Mouse (Mus musculus) kidney, embryonic 15.5 days (tissue): ENCODE results near the gene Trim68. TPM values are rescaled to one million over a fixed set of nuclear protein-coding genes. Genes with fewer than 3 reads are reported as not detected.
"Not testable (repeated sequence)": the region's sequence is repeated elsewhere in the genome, so short reads cannot be mapped to it uniquely, and the experiment has no call there.

Source experiments
- ATAC-seq: fragments of 200-750 bp; cut with Nextera tagmentation; replicated peaks from 2 replicates; pipeline ENCODE4 v1.8.0; 2017; ENCODE audit warnings: moderate TSS enrichment; ENCODE audit not compliant: low FRiP score
- H3K27ac ChIP-seq: fragments of 300-500 bp; sonication (generic); 2 replicates; pipeline ENCODE4 v1.5.1; 2015; ENCODE audit warnings: mild to moderate bottlenecking, inconsistent platforms
- H3K27me3 ChIP-seq: fragments of 300-500 bp; sonication (generic); 2 replicates; pipeline ENCODE4 v1.6.1; 2015; ENCODE audit warnings: inconsistent platforms
- H3K36me3 ChIP-seq: fragments of 300-500 bp; sonication (generic); 2 replicates; pipeline ENCODE4 v1.6.1; 2015; ENCODE audit warnings: inconsistent platforms
- H3K4me1 ChIP-seq: fragments of 300-500 bp; sonication (generic); 2 replicates; pipeline ENCODE4 v1.6.1; 2015; ENCODE audit warnings: inconsistent platforms
- H3K4me2 ChIP-seq: fragments of 300-500 bp; sonication (generic); 2 replicates; pipeline ENCODE4 v1.6.1; 2015; ENCODE audit warnings: moderate library complexity, mild to moderate bottlenecking, inconsistent platforms
- H3K4me3 ChIP-seq: fragments of 300-500 bp; sonication (generic); replicated peaks from 2 replicates; pipeline ENCODE4 v1.5.1; 2015; ENCODE audit warnings: mild to moderate bottlenecking, inconsistent platforms
- H3K9ac ChIP-seq: fragments of 300-500 bp; sonication (generic); 2 replicates; pipeline ENCODE4 v1.6.1; 2015; ENCODE audit warnings: mild to moderate bottlenecking, inconsistent platforms
- H3K9me3 ChIP-seq: fragments of 300-500 bp; sonication (generic); replicated peaks from 2 replicates; pipeline ENCODE4 v1.6.1; 2016; ENCODE audit warnings: inconsistent platforms
- WGBS: fragments of 180-500 bp; shearing (Covaris S2); methylation state at CpG from one replicate; pipeline ENCODE4 v1.1.7; 2015; ENCODE audit warnings: mixed read lengths; 5-methylcytosine and 5-hydroxymethylcytosine counted together
- polyA plus RNA-seq: library from polyadenylated mRNA; unstranded; fragments of >200 nt; fragmentation: Nextera tagmentation; extraction: Ambion mirVana; gene quantifications from 2 replicates; pipeline ENCODE4 v1.2.1, GENCODE M21; 2015

The Trim68 gene
- polyA plus RNA-seq, 1 experiment from 2014 or later = 15.5 TPM

GRCm38 (mm10) chr7:102644945-102645344 is 42.2 kb downstream of the Trim68 start:
- ATAC-seq, H3K36me3 ChIP-seq: not testable (repeated sequence)
- 86% methylated on average over 4 of the region's 4 CpGs for WGBS

GRCm38 (mm10) chr7:102638132-102638531 is 49.0 kb downstream of the Trim68 start, which contains the start of gene Olfr554:
Gene Olfr554 (plus strand): TSS chr7:102638432.
- Histone ChIP-seq H3K27me3 (0 out of 2 replicates have a peak, but pooled peaks cover 2% of the 10 kb centered on the region), H3K4me1 (no peaks in the 10 kb centered on the region), H3K9me3 (no peaks in the 10 kb centered on the region), H3K4me3 (no peak within 1 kb of the TSS), H3K36me3 (no peaks in the 10 kb centered on the region), H3K27ac (no peak within 1 kb of the TSS), H3K9ac (no peak within 1 kb of the TSS), H3K4me2 (no peak within 1 kb of the TSS)
- ATAC-seq = no peak
- 71% methylated on average over 1 of the region's 1 CpGs for WGBS

More at GRCm38 (mm10) chr7:102644945-102645344, 42.2 kb downstream of the Trim68 start:
- H3K4me2 ChIP-seq, H3K4me3 ChIP-seq, H3K9me3 ChIP-seq, H3K27me3 ChIP-seq, H3K9ac ChIP-seq, H3K4me1 ChIP-seq, H3K27ac ChIP-seq: not testable (repeated sequence)

- no peak overlapping the region for H3K4me2 ChIP-seq
- H3K27ac ChIP-seq = no peak overlapping the region
- H3K9me3 ChIP-seq = no peaks in the 10 kb centered on the region
- 0 out of 2 replicates have a peak, but pooled peaks cover 2% of the 10 kb centered on the region for H3K27me3 ChIP-seq
- H3K4me3 ChIP-seq = no peak overlapping the region
- H3K9ac ChIP-seq = no peak overlapping the region
- no peak for ATAC-seq
- no peaks in the 10 kb centered on the region for H3K4me1 ChIP-seq
- 33% methylated on average over 3 of the region's 3 CpGs for WGBS
- no peaks in the 10 kb centered on the region for H3K36me3 ChIP-seq
Measured at GRCm38 (mm10) chr7:102636665-102637064, 50.5 kb downstream of the Trim68 start.

Other genes starting within 250 kb of the Trim68 start
- gene Rrm1, start 245.6 kb downstream of the Trim68 start, polyA plus RNA-seq = 155 and 159 TPM in 2 replicates
- 0.38 and 0.48 TPM in 2 replicates for gene Olfr543, start 205.6 kb downstream of the Trim68 start, polyA plus RNA-seq
- gene Olfr544, start 199.0 kb downstream of the Trim68 start, polyA plus RNA-seq = 0.09 TPM in 1 of 2 replicates, not detected in the other
- 0.09 and 0.16 TPM in 2 replicates for gene Olfr545, start 187.8 kb downstream of the Trim68 start, polyA plus RNA-seq
- gene Olfr547, start 152.6 kb downstream of the Trim68 start, polyA plus RNA-seq = not detected in 2 replicates
- not detected in 2 replicates for gene Olfr548-ps1, start 146.4 kb downstream of the Trim68 start, polyA plus RNA-seq
- not detected in 2 replicates for gene Olfr549, start 137.5 kb downstream of the Trim68 start, polyA plus RNA-seq
- gene Trim21, start 121.8 kb downstream of the Trim68 start, polyA plus RNA-seq = 0.17 and 0.44 TPM in 2 replicates
- not detected in 2 replicates for gene Olfr550, start 115.9 kb downstream of the Trim68 start, polyA plus RNA-seq
- not detected in 2 replicates for gene Olfr551, start 95.4 kb downstream of the Trim68 start, polyA plus RNA-seq
- gene Olfr552, start 89.6 kb downstream of the Trim68 start, polyA plus RNA-seq = not detected in 2 replicates
- gene Olfr553, start 69.1 kb downstream of the Trim68 start, polyA plus RNA-seq = not detected in 2 replicates
- gene Olfr554, start 48.9 kb downstream of the Trim68 start, polyA plus RNA-seq = not detected in 2 replicates
- gene Olfr555, start 28.5 kb downstream of the Trim68 start, polyA plus RNA-seq = not detected in 2 replicates
- not detected in 2 replicates for gene Olfr556, start 22.4 kb downstream of the Trim68 start, polyA plus RNA-seq
- not detected in 2 replicates for gene Olfr557, start 8.6 kb upstream of the Trim68 start, polyA plus RNA-seq
- gene Olfr558, start 14.9 kb upstream of the Trim68 start, polyA plus RNA-seq = 0.78 and 0.81 TPM in 2 replicates
- gene Olfr33, start 31.7 kb upstream of the Trim68 start, polyA plus RNA-seq = not detected in 2 replicates
- not detected in 2 replicates for gene Olfr559, start 40.2 kb upstream of the Trim68 start, polyA plus RNA-seq
- not detected in 2 replicates for gene Olfr560, start 72.0 kb upstream of the Trim68 start, polyA plus RNA-seq
- gene Olfr78, start 72.1 kb upstream of the Trim68 start, polyA plus RNA-seq = 0.27 and 0.48 TPM in 2 replicates
- not detected in 2 replicates for gene Olfr561, start 83.9 kb upstream of the Trim68 start, polyA plus RNA-seq
- gene Olfr564, start 116.2 kb upstream of the Trim68 start, polyA plus RNA-seq = not detected in 2 replicates
- gene Olfr566, start 171.4 kb upstream of the Trim68 start, polyA plus RNA-seq = not detected in 2 replicates
- not detected in 2 replicates for gene Olfr568, start 189.8 kb upstream of the Trim68 start, polyA plus RNA-seq
- gene Olfr569, start 203.6 kb upstream of the Trim68 start, polyA plus RNA-seq = not detected in 2 replicates
- not detected in 2 replicates for gene Olfr570, start 207.2 kb upstream of the Trim68 start, polyA plus RNA-seq
- gene Olfr571, start 230.2 kb upstream of the Trim68 start, polyA plus RNA-seq = not detected in 2 replicates
- not detected in 2 replicates for gene Olfr572, start 237.1 kb upstream of the Trim68 start, polyA plus RNA-seq